17 mouse cellular contexts compared by ENCODE assay signal in the genomic region with DNA sequence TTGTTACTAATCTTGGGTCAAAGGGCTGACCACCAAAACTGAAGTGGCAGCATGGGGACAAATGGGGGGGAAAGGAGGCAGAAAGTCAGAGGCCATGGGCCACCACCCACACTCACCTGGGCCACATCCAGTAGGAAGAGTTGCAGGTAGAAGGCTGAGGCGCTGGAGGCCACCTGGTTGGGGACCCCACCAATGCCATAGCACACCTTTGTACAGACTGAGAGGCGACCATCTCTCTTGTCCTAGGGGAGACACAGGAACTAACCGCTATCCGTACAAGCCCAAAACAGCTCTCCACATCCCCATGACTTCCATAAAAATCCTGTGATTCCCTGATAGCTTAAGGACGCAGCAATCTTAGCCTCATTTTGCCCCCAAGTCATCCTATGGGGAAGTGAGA.
"Had no signal": no experiment of that assay in that cellular context is flagged by ENCODE, and none has a peak within 500 bp of the region (broad histone marks: within the 10 kb centered on the region; RNA-seq: fewer than 3 reads in every experiment).

No protein-coding gene starts in this region.

- H3K36me3 ChIP-seq: limb, embryonic 12.5 days; limb, embryonic 15.5 days; midbrain, embryonic 10.5 days; midbrain, embryonic 13.5 days had no signal

- ATAC-seq: inflammation-experienced regulatory T-cells, adult 6 months; intestine, postnatal 0 days; midbrain, embryonic 13.5 days had no signal

- H3K27ac ChIP-seq: kidney, postnatal 0 days; left cerebral cortex, adult 2 months; limb, embryonic 12.5 days; limb, embryonic 15.5 days; midbrain, embryonic 10.5 days; midbrain, embryonic 13.5 days; stomach, postnatal 0 days had no signal

- DNase-seq: kidney, adult 2 months; kidney, postnatal 36 days; layer of hippocampus, postnatal 36 days; lung, adult 2 months; lung, postnatal 14 days; thymus, adult 2 months; thymus, postnatal 14 days; thymus, postnatal 4 days had no signal

- H3K4me3 ChIP-seq: left cerebral cortex, adult 2 months; limb, embryonic 12.5 days; limb, embryonic 15.5 days; midbrain, embryonic 10.5 days; midbrain, embryonic 13.5 days had no signal

- H3K27me3 ChIP-seq: midbrain, embryonic 13.5 days had no signal

- H3K4me2 ChIP-seq: limb, embryonic 12.5 days; limb, embryonic 15.5 days; midbrain, embryonic 13.5 days had no signal

- H3K9me3 ChIP-seq: limb, embryonic 12.5 days; limb, embryonic 15.5 days; midbrain, embryonic 10.5 days; midbrain, embryonic 13.5 days had no signal

- H3K9ac ChIP-seq: limb, embryonic 12.5 days; limb, embryonic 15.5 days; midbrain, embryonic 13.5 days had no signal
